Mouse (Mus musculus) ES-E14 (cell line): Measurements from ENCODE around the gene Arhgef2.

Experiments
- CHD2 ChIP-seq: IDR thresholded peaks from 2 replicates; pipeline ENCODE4 v1.6.1; 2014; ENCODE audit warnings: mild to moderate bottlenecking, low read depth, low read length, inconsistent platforms
- HCFC1 ChIP-seq: IDR thresholded peaks from 2 replicates; pipeline ENCODE4 v1.6.1; 2012; ENCODE audit warnings: low read length, inconsistent platforms, borderline replicate concordance; ENCODE audit not compliant: insufficient read depth
- MAFK ChIP-seq: IDR thresholded peaks from 2 replicates; pipeline ENCODE4 v1.6.1; 2014; ENCODE audit warnings: mild to moderate bottlenecking, low read depth, low read length, inconsistent platforms; ENCODE audit not compliant: insufficient read depth
- ZNF384 ChIP-seq: IDR thresholded peaks from 2 replicates; pipeline ENCODE4 v1.6.1; 2012; ENCODE audit warnings: low read depth, low read length, inconsistent platforms

DNA sequence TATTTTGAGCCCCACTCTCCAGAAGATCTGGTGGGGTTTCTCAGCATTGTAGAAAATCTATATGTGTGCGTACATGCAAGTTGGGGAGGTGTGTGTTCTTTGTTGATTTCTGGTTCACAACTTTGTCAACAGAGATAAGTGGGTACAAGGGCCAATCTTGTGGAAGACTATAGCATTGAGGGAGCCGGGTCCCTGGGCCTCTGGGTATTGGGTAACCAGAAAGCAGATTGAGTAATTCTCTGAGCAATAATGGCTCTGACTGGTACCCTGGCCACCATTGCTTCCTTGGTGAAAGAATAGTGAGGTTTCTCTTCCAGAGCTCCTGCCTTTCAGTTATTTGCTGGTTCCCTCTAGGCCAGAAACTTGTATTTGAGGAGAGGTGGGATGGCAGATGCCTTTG, 36.7 kb upstream of the Arhgef2 start:
- TF ChIP-seq CHD2 = no peak
- TF ChIP-seq HCFC1 = no peak
- no peak for TF ChIP-seq ZNF384
- no peak for TF ChIP-seq MAFK
